Comparison of ENCODE assay signal across 17 mouse cellular contexts in genomic region chr2:96287512-96287911, GRCm38 (mm10). TPM values are rescaled to one million over a fixed set of nuclear protein-coding genes. Genes with fewer than 3 reads are reported as not detected.
"Had no signal": no experiment of that assay in that cellular context is flagged by ENCODE, and none has a peak within 500 bp of the region (broad histone marks: within the 10 kb centered on the region; RNA-seq: fewer than 3 reads in every experiment).

No protein-coding gene starts in this region.

- DNase-seq: kidney, adult 2 months; kidney, postnatal 14 days; layer of hippocampus, adult 9-11 months; layer of hippocampus, postnatal 36 days; liver, embryonic 13.5 days; liver, postnatal 0 days; lung, postnatal 14 days; thymus, postnatal 4 days had no signal

- H3K9me3 ChIP-seq: kidney, embryonic 15.5 days; limb, embryonic 15.5 days; liver, embryonic 13.5 days; lung, embryonic 15.5 days; megakaryocyte, embryonic 14.5 days; neural tube, embryonic 12.5 days had no signal

- H3K4me2 ChIP-seq: kidney, embryonic 15.5 days; limb, embryonic 15.5 days; liver, embryonic 13.5 days; lung, embryonic 15.5 days; neural tube, embryonic 12.5 days had no signal

- H3K27me3 ChIP-seq: kidney, embryonic 15.5 days; limb, embryonic 15.5 days; liver, embryonic 13.5 days; lung, embryonic 15.5 days; megakaryocyte, embryonic 14.5 days; neural tube, embryonic 12.5 days had no signal

- H3K4me1 ChIP-seq: kidney, embryonic 15.5 days; limb, embryonic 15.5 days; liver, embryonic 13.5 days; lung, embryonic 15.5 days; megakaryocyte, embryonic 14.5 days; neural tube, embryonic 12.5 days had no signal

- ATAC-seq: liver, postnatal 0 days had no signal

- H3K4me3 ChIP-seq: kidney, embryonic 15.5 days; limb, embryonic 15.5 days; liver, embryonic 13.5 days; lung, embryonic 15.5 days; megakaryocyte, embryonic 14.5 days; neural tube, embryonic 12.5 days had no signal

- H3K9ac ChIP-seq: kidney, embryonic 15.5 days; limb, embryonic 15.5 days; liver, embryonic 13.5 days; liver, postnatal 0 days; lung, embryonic 15.5 days; neural tube, embryonic 12.5 days had no signal

- H3K36me3 ChIP-seq: kidney, embryonic 15.5 days; limb, embryonic 15.5 days; liver, embryonic 13.5 days; lung, embryonic 15.5 days; neural tube, embryonic 12.5 days had no signal

- H3K27ac ChIP-seq: kidney, embryonic 15.5 days; limb, embryonic 15.5 days; liver, embryonic 13.5 days; lung, embryonic 15.5 days; macrophage; neural tube, embryonic 12.5 days; stomach, postnatal 0 days had no signal

RNA-seq across cellular contexts. Expression of gene Lrrc4c, which starts 30.5 kb away (rescaled TPM):
- total RNA-seq: monocyte, adult 5-6 weeks; neutrophil, adult 5-6 weeks had no signal
- polyA plus RNA-seq: macrophage had no signal
